Mouse (Mus musculus): ENCODE data around the gene Gnai2. TPM values are rescaled to one million over a fixed set of nuclear protein-coding genes. Genes with fewer than 3 reads are reported as not detected.

Gnai2 gene
- polyA plus RNA-seq, 1 experiment = 366 TPM

GRCm38 (mm10) chr9:107605041-107605661, 30.0 kb downstream of the Gnai2 start:
- WGBS = 22% methylated on average over 23 of the region's 23 CpGs
- peaks cover 29% of the 10 kb centered on the region for H3K4me1 ChIP-seq (ENCODE audit: control insufficient read depth, insufficient read depth, low read length)

GRCm38 (mm10) chr9:107603251-107603650, 31.9 kb downstream of the Gnai2 start:
- DNase-seq = no peak
- H3K4me3 ChIP-seq (ENCODE audit: insufficient read depth, low read depth, low read length) = no peak overlapping the region
- 58% methylated on average over 6 of the region's 6 CpGs for WGBS
- H3K4me1 ChIP-seq (ENCODE audit: control insufficient read depth, insufficient read depth, low read length) = peaks cover 24% of the 10 kb centered on the region
- H3K36me3 ChIP-seq (ENCODE audit: control insufficient read depth, insufficient read depth, low read length) = no peaks in the 10 kb centered on the region
- no peak for TF ChIP-seq POLR2A (IDR thresholded peaks at IDR 0.05; ENCODE audit: low read depth, low read length)
- TF ChIP-seq CTCF (conservative IDR thresholded peaks at IDR 0.05; ENCODE audit: insufficient read depth, insufficient read length, low read depth, low read length) = no peak
- no peak overlapping the region for H3K27ac ChIP-seq (ENCODE audit: insufficient read depth, low read depth, low read length)
- H3K27me3 ChIP-seq (replicated peaks; ENCODE audit: control insufficient read depth, insufficient read depth, low read length) = no peaks in the 10 kb centered on the region

More at GRCm38 (mm10) chr9:107605041-107605661, 30.0 kb downstream of the Gnai2 start:
- DNase-seq = peak; percentile 78
- Histone ChIP-seq H3K27me3 (replicated peaks; ENCODE audit: control insufficient read depth, insufficient read depth, low read length) (no peaks in the 10 kb centered on the region), H3K27ac (ENCODE audit: insufficient read depth, low read depth, low read length) (peak overlapping the region; percentile 99), H3K4me3 (ENCODE audit: insufficient read depth, low read depth, low read length) (peak overlapping the region; percentile 42), H3K36me3 (ENCODE audit: control insufficient read depth, insufficient read depth, low read length) (no peaks in the 10 kb centered on the region)
- TF ChIP-seq CTCF (conservative IDR thresholded peaks at IDR 0.05; ENCODE audit: insufficient read depth, insufficient read length, low read depth, low read length) = no peak
- TF ChIP-seq POLR2A (IDR thresholded peaks at IDR 0.05; ENCODE audit: low read depth, low read length) = no peak

GRCm38 (mm10) chr9:107602068-107602648, 33.0 kb downstream of the Gnai2 start:
- peak; percentile 91 for DNase-seq
- H3K4me1 ChIP-seq (ENCODE audit: control insufficient read depth, insufficient read depth, low read length) = peaks cover 33% of the 10 kb centered on the region
- TF ChIP-seq POLR2A (IDR thresholded peaks at IDR 0.05; ENCODE audit: low read depth, low read length) (no peak), CTCF (conservative IDR thresholded peaks at IDR 0.05; ENCODE audit: insufficient read depth, insufficient read length, low read depth, low read length) (peak; percentile 98)
- no peak overlapping the region for H3K4me3 ChIP-seq (ENCODE audit: insufficient read depth, low read depth, low read length)
- no peaks in the 10 kb centered on the region for H3K36me3 ChIP-seq (ENCODE audit: control insufficient read depth, insufficient read depth, low read length)
- no peaks in the 10 kb centered on the region for H3K27me3 ChIP-seq (replicated peaks; ENCODE audit: control insufficient read depth, insufficient read depth, low read length)
- H3K27ac ChIP-seq (ENCODE audit: insufficient read depth, low read depth, low read length) = no peak overlapping the region
- WGBS = 9% methylated on average over 10 of the region's 10 CpGs

GRCm38 (mm10) chr9:107601275-107601674, 33.9 kb downstream of the Gnai2 start:
- no peak for DNase-seq
- 84% methylated on average over 11 of the region's 11 CpGs for WGBS
- H3K4me1 ChIP-seq (ENCODE audit: control insufficient read depth, insufficient read depth, low read length) = peaks cover 38% of the 10 kb centered on the region
- H3K27ac ChIP-seq (ENCODE audit: insufficient read depth, low read depth, low read length) = no peak overlapping the region
- no peak overlapping the region for H3K4me3 ChIP-seq (ENCODE audit: insufficient read depth, low read depth, low read length)
- no peaks in the 10 kb centered on the region for H3K27me3 ChIP-seq (replicated peaks; ENCODE audit: control insufficient read depth, insufficient read depth, low read length)
- no peaks in the 10 kb centered on the region for H3K36me3 ChIP-seq (ENCODE audit: control insufficient read depth, insufficient read depth, low read length)
- no peak for TF ChIP-seq CTCF (conservative IDR thresholded peaks at IDR 0.05; ENCODE audit: insufficient read depth, insufficient read length, low read depth, low read length)

- H3K27me3 ChIP-seq (replicated peaks; ENCODE audit: control insufficient read depth, insufficient read depth, low read length) = no peaks in the 10 kb centered on the region
- DNase-seq = peak; percentile 70
- no peak overlapping the region for H3K27ac ChIP-seq (ENCODE audit: insufficient read depth, low read depth, low read length)
- WGBS = 73% methylated on average over 12 of the region's 12 CpGs
- no peak overlapping the region for H3K4me3 ChIP-seq (ENCODE audit: insufficient read depth, low read depth, low read length)
- peaks cover 36% of the 10 kb centered on the region for H3K4me1 ChIP-seq (ENCODE audit: control insufficient read depth, insufficient read depth, low read length)
- TF ChIP-seq CTCF (conservative IDR thresholded peaks at IDR 0.05; ENCODE audit: insufficient read depth, insufficient read length, low read depth, low read length) = peak; percentile 36
- TF ChIP-seq POLR2A (IDR thresholded peaks at IDR 0.05; ENCODE audit: low read depth, low read length) = no peak
- no peaks in the 10 kb centered on the region for H3K36me3 ChIP-seq (ENCODE audit: control insufficient read depth, insufficient read depth, low read length)
Observed at GRCm38 (mm10) chr9:107600745-107601144, 34.4 kb downstream of the Gnai2 start.

- TF ChIP-seq POLR2A (IDR thresholded peaks at IDR 0.05; ENCODE audit: low read depth, low read length) (no peak), CTCF (conservative IDR thresholded peaks at IDR 0.05; ENCODE audit: insufficient read depth, insufficient read length, low read depth, low read length) (no peak)
- Histone ChIP-seq H3K27ac (ENCODE audit: insufficient read depth, low read depth, low read length) (no peak overlapping the region), H3K27me3 (replicated peaks; ENCODE audit: control insufficient read depth, insufficient read depth, low read length) (no peaks in the 10 kb centered on the region), H3K4me1 (ENCODE audit: control insufficient read depth, insufficient read depth, low read length) (peaks cover 29% of the 10 kb centered on the region), H3K36me3 (ENCODE audit: control insufficient read depth, insufficient read depth, low read length) (no peaks in the 10 kb centered on the region), H3K4me3 (ENCODE audit: insufficient read depth, low read depth, low read length) (peak overlapping the region; percentile 3; the same call in 1 of the 2 replicates)
- WGBS = 65% methylated on average over 14 of the region's 14 CpGs
- peak; percentile 63 for DNase-seq
Observed at GRCm38 (mm10) chr9:107599842-107600241, 35.3 kb downstream of the Gnai2 start.

GRCm38 (mm10) chr9:107599433-107599832, 35.7 kb downstream of the Gnai2 start:
- no peak overlapping the region for H3K27ac ChIP-seq (ENCODE audit: insufficient read depth, low read depth, low read length)
- H3K4me1 ChIP-seq (ENCODE audit: control insufficient read depth, insufficient read depth, low read length) = peaks cover 29% of the 10 kb centered on the region
- DNase-seq = peak; percentile 44
- no peak for TF ChIP-seq CTCF (conservative IDR thresholded peaks at IDR 0.05; ENCODE audit: insufficient read depth, insufficient read length, low read depth, low read length)
- no peaks in the 10 kb centered on the region for H3K27me3 ChIP-seq (replicated peaks; ENCODE audit: control insufficient read depth, insufficient read depth, low read length)
- WGBS = 68% methylated on average over 9 of the region's 9 CpGs
- H3K4me3 ChIP-seq (ENCODE audit: insufficient read depth, low read depth, low read length) = peak overlapping the region; percentile 3; the same call in 1 of the 2 replicates
- H3K36me3 ChIP-seq (ENCODE audit: control insufficient read depth, insufficient read depth, low read length) = no peaks in the 10 kb centered on the region
